Mouse (Mus musculus): Measurements from ENCODE around the gene Lta.

Gene Lta

DNA sequence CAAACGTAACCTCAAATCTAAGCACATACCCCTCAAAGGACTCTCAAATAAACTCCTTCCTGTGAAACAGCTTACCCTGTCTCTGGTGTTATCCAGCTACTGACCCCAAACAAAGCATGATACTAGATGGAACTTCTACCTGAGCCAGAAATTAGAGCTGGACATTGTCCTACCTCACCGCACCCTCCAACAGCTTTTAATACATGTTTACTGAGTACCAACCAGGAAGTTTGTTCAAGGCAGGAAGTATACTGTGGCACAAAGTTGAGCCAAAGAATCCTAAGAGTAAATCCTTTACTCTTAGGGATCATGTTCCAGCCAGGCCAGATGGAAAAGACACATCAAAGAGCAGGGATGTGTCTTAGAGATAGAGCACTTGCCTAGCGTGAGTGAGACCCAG is 5.4 kb upstream of the Lta start:
- no peak for DNase-seq (ENCODE audit: inconsistent ontology term)

DNA sequence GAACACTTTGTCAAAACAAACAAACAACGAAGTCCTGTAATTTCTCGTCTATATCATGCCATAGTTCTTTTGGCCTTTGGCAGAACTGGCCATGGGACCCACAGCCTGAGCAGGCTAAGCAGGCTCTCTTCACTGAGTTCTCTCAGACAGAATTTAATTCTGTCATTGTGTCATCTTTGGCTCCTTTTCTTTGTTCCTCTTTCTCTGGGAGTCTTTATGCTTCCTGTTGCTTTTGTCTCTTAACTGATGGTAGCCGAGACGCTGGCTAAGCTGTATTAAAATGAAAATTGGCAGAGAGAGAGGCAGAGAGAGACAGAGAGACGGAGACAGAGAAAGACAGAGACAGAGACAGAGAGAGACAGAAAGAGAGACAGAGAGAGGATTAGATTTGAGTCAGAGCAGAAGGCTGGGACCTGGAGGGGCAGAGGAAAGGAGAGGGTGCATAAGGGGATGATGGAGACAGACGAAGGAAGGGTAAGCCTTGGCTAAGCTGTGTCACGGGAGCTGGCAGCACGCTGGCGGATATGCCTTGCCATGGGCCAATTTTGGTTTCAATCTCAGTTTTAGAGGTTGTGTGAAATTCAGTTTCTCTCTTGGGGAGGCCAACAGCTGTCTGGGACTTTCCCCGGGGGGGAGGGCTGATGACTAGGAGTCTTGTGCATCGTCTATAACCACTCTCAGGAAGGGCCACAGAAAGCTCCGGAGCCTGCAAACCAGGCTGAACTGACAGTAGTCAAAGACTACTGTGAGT is 4.8 kb upstream of the Lta start:
- DNase-seq (ENCODE audit: inconsistent ontology term): no peak

DNA sequence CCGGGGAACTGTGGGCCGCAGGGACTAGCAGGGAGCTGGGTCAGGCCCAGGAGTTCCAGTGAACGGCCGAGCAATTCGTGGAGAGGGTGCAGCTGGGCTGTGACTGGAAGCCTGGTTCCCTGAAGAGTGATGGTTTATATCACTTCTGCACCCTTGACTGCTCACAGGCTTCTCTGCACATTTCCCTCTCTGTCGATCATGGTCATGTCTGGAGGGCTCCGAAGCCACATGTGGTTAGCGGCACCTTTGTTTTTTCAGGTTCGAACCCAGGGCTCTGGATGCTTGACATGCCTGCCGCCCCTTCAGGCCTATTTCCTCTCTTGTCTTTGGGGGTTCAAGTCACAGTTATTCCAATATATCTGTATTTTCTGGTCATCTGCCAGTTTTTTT is 224 bp upstream of the Lta start:
- no peak for DNase-seq (ENCODE audit: inconsistent ontology term)

DNA sequence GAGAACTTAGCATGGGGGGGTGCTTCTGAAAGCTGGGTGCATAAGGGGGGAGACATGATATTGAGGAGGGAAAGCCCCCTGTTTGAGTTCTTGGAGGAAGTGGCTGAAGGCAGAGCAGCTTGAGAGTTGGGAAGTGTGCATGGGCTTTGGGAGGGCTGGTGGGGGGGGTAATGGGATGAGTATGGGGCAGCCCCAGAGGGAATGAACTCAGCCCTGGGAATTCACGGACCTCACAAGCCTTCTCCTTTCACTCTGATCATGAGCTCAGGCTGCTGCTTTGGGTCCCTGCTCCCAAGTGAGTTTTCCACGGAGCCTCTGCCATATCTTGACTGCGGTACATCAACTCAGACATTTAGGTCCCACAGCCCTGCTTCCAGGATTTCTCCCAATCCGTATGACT is 2.7 kb downstream of the Lta start:
- DNase-seq (ENCODE audit: inconsistent ontology term): no peak

DNA sequence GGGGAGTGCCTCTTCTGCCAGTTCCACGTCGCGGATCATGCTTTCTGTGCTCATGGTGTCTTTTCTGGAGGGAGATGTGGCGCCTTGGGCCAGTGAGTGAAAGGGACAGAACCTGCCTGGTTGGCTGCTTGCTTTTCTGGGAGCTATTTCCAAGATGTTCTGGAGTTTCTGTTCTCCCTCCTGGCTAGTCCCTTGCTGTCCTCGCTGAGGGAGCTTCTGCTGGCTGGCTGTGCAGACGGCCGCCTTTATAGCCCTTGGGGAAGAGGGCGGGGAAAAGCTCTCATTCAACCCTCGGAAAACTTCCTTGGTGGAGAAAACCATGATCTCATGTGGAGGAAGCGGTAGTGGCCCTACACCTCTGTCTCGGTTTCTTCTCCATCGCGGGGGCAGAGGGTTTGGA is 3.4 kb downstream of the Lta start, which contains the start of gene Tnf:
Gene Tnf (minus strand): TSS at position 221 of the 400 bp plus-strand sequence.
- DNase-seq (ENCODE audit: inconsistent ontology term): no peak

DNA sequence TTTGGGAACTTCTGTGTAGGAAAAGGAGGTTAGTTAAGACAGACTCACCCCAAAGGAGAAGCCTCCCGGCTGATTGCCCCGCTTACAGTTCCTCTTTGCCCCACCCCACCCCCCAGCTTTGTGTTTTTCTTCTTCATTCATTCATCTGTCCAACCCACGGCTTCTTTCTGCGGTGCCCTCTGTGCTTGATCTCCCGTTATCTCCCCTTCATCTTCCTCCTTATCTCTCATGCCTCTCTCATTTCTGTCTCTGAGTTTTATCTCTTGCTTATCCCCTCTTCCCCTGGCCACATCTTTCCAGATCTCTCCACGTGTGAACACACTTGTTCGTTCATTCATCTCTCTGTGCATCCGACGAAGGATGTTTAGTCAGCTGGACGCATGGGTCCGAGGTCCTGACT is 4.0 kb downstream of the Lta start:
- DNase-seq (ENCODE audit: inconsistent ontology term): no peak

DNA sequence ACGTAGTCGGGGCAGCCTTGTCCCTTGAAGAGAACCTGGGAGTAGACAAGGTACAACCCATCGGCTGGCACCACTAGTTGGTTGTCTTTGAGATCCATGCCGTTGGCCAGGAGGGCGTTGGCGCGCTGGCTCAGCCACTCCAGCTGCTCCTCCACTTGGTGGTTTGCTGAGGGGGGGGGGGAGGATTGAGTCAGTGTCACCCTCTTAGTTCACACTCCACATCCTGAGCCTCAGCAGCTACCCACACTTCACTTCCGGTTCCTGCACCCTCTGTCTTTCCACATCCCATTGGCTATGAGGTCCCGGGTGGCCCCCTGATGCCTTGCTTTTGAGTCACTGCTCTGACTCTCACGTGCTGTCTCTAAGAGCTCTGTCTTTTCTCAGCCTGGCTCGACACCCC is 4.8 kb downstream of the Lta start:
- no peak for DNase-seq (ENCODE audit: inconsistent ontology term)

DNA sequence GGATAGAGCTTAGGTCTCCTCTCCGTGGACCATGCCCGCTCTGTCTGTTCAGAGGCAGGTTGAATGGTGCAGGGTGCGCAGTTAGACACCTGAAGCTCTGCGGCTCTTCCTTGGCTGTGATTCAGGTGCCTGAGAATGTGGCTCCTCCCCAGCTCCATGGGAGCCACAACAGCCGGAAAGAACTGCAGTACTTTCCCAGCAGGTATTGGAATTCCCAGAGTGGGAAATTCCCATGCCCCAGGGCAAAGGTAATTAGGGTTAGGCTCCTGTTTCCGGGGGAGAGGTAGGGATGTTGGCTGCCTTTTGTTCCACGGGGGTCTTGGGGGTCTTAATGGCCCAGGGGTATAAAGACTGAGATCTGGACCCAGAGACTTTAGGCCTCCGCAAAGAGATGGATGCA is 6.2 kb downstream of the Lta start:
- DNase-seq (ENCODE audit: inconsistent ontology term): no peak

DNA sequence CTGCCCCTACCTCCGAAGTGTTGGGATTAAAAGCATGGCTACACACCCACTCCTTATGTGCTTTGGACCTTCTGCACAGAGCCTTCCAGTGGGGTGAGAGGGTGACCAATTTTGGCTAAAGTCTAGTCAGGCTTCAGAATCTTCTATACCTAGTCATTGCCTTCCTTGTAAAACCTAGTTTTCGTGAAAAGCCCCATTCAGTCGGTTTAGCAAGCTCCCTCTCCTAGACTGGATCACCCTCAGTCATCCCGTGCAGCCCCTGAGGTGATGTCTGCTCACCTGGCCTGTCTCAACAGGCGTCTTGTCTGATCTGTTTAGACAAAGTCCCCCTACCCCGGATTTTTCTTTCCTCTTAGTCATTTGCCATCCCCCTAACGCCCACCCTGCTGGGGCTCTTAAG is 7.1 kb downstream of the Lta start:
- no peak for DNase-seq (ENCODE audit: inconsistent ontology term)

DNA sequence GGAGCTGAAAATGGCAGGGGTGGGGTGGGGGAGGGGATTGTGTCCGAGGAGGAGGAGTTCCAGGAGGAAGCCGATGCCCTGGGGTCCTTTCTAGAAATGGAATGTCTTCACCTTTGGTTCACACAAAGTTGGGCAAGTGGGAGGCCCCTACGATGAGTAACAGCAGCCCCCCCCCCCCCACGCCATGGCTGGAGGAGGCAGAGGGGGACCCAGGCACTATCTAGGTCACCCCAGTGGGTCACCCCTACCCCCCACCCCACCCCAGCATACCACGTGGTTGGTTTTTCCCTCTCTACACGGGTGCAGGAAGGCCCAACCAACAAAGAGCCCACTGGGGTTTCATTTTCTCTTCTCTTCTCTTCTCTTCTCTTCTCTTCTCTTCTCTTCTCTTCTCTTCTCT is 8.0 kb downstream of the Lta start:
- DNase-seq (ENCODE audit: inconsistent ontology term): no peak

DNA sequence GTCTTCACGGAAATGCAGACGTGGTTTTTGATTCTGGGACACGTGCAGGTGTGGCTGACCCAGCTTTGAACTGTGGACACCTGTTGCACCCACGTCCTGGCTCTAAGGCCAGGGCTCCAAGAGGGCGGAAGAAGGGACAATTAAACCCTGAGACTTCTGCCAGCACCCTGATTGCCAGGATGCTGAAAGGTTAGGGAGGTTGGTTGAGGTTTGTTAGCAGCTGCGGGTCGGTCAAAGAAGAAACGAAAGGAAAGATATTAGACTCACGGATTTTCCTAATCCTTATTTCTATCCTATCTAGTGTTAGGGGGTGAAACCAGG is 8.9 kb downstream of the Lta start:
- no peak for DNase-seq (ENCODE audit: inconsistent ontology term)

DNA sequence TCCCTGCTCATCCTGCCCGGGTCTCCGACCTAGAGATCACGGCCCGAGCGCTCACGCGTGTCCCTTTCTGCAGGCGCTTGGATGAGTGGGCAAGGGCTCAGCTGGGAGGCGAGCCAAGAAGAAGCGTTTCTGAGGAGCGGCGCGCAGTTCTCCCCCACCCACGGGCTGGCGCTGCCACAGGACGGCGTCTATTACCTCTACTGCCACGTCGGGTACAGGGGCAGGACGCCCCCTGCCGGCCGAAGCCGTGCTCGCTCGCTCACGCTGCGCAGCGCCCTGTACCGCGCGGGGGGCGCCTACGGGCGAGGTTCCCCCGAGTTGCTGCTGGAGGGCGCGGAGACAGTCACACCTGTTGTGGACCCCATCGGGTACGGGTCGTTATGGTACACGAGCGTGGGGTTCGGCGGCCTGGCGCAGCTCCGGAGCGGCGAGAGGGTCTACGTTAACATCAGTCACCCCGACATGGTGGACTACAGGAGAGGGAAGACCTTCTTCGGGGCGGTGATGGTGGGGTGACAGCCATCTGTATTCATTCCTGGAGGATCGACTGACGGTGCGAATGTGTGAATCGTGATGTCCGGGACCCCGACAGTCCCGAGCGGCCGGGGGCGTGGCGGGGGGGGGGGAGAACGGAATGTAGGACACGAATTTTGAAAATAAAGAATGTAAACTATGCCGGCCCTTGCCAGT is 9.4 kb downstream of the Lta start:
- peak; percentile 82 for DNase-seq (ENCODE audit: inconsistent ontology term)

DNA sequence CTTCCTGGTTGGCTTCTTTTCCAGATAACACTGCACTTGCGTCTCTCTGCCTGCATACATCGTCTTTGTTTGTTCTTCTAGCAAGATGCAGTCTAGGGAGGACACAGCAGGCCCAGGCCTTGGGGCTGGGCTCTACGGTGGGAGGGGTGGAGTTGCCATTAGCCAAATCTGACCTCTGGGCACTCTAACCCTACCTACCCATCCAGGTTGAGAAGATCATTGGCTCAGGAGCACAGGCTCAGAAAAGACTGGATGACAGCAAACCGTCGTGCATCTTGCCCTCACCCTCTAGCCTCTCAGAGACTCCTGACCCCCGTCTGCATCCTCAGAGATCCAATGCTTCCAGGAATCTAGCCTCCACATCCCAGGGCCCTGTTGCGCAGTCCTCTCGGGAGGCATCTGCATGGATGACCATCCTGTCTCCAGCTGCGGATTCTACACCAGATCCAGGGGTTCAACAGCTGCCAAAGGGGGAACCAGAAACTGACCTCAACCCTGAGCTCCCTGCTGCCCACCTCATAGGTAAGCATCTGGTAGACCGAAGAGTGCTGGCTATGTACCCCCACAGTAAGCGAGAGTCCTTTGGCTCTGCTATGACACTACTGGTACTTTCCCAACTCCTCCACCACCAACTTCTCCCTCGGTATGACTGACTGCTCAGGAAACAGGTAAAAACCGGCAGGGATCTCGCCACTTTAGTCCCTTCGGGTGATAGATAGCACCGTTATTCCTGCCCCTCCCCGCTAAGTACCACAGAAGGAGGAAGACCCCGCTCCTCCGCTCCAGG is 10.1 kb downstream of the Lta start:
- no peak for DNase-seq (ENCODE audit: inconsistent ontology term)

DNA sequence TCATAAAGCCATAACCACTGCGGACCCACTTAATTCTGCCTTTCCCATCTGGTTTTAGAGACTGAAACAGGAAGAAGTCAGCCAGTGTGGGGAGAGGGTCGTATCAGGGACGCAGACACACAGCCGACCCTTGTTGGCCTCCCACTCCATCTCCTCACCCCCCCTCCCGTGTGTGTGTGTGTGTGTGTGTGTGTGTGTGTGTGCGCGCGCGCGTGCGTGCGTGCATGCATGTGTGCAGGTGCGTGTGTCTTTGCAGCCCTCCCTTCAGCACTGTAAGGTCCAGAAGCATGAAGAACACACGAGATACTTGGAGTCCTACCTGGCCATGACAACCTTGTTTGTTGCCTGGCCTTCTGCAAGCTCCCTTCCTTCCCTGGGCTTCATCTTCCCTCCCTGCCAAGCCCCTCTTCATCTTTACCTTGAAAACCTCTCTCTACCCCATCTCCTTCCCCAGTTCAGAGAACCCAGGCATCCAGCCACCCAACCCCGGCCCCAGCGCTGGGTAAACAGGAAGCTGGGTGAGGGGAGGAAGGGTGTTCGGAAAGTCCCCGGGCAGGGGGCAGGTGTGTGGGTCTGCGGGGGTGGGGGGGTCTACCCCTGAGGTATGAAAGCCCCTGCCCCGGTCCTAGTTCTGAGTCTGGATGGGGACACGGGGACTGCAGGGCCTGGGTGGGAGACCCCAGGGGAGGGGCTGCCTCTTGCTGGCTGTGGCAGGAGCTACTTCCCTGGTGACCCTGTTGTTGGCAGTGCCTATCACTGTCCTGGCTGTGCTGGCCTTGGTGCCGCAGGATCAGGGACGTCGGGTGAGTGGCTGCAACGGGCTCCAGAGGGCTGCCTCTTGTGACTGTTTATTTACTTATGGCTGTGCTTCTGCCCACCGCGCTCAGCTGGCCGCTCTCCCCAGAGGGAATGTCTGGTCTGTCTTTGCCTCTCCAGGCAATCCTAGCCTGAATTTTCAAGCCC is 11.0 kb downstream of the Lta start, which contains the start of gene Ltb:
Gene Ltb (plus strand): TSS at position 559 of the 963 bp plus-strand sequence.
- DNase-seq (ENCODE audit: inconsistent ontology term): no peak

DNA sequence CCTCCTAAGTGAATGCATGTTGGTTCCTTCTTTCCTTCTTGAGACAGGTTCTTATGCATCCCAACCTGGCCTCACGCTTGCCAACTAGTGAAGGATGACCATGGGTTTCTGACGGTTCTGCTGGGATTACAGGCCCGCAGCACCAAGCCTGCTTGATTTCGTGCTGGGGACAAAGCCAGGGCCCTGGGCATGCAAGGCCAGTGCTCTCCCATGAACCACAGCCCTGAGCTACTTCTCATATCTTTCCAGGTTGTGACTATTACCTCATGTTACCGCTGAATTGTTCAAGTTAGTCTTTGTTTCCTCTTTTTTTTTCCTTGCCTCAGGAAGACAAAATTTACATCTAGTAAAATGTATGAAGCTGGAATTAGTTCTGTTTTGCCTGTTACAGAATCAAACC is 12.2 kb downstream of the Lta start:
- no peak for DNase-seq (ENCODE audit: inconsistent ontology term)

DNA sequence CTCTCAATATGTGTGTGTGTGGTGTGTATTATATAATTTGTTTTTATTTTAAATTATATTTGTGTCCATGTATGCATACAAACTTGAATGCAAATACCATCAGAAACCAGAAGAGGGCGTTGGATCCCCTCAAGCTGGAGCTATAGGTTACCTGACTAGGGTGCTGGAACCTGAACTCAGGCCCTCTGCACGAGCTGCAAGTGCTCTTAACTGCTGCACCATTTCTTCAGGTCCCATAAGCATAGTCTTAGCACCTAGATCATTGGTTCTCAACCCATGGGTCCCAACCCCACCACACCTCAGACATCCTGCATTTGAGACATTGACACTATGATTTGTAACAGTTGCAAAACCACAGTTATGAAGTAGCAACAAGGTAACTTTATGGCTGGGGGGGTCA is 13.4 kb downstream of the Lta start:
- DNase-seq (ENCODE audit: inconsistent ontology term): no peak

DNA sequence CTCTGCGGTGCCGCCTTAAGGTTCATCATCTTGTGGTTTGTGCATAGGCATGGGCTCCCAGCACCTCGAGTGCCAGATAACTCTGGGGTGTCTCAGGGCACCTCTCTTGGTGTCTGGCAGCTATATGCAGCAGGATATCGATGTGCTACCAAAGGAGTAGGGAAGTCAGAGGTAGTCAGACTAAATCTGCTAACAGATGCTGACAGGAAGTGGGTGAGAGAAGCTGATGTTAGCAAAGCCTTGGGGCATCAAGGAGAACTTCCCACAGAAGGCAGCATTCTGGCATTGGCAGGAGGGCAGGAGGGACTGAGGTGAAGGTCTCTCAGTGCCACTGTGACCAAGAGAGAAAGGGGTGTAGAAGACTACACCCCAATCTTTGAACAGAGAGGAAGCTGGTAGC is 15.1 kb downstream of the Lta start:
- DNase-seq (ENCODE audit: inconsistent ontology term): no peak

DNA sequence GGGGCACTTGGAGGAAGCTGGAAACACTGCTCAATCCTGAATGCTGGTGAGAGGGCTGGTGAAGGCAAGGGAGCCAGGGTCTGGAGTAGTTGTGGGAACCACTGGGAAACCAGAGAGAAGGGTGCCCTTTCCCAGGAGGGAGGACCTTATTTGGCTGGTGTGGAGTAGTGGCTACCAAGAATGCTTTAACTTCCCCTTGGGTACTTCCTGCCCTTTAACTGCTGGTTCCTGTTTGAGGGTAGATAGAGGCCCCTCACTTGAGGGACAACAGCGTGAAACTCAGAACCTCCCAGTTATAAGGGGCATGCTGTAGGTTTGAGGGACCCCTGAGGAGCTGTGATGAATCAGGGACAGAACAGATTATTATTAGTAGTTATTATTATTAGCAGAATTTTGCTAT is 16.0 kb downstream of the Lta start:
- DNase-seq (ENCODE audit: inconsistent ontology term): no peak

DNA sequence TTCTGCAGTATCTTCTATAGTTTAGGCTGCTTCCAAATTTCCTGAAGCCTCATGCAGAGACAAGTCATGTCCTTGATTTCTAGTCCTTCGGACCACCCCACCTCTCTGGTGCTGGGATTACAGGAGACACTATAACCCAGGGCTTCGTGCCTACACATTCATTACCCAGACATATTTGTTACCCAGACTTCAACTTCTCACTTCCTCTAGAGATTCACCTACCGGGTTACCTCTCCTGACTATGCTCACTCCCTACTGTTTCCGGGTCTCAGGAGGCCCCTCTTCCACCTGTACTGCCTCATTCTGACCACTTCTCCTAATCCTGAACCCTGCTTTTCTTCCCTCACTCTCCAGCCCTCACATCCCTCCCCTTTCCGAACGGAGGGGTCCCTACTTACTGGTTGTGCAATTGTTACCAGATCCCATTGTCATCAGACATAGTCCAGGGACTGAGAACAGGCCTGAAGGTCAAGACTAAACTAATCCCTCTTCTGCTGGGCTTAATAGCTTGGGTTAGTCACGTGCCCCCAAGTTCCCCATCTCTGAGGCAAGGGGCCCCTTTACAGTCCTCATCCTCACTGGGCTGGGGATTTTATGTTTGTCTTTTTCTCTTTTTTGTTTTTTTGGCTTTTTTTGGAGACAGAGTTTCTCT is 17.1 kb downstream of the Lta start, which contains the start of gene Lst1:
Gene Lst1 (minus strand): TSS at position 481 of the 652 bp plus-strand sequence.
- no peak for DNase-seq (ENCODE audit: inconsistent ontology term)

DNA sequence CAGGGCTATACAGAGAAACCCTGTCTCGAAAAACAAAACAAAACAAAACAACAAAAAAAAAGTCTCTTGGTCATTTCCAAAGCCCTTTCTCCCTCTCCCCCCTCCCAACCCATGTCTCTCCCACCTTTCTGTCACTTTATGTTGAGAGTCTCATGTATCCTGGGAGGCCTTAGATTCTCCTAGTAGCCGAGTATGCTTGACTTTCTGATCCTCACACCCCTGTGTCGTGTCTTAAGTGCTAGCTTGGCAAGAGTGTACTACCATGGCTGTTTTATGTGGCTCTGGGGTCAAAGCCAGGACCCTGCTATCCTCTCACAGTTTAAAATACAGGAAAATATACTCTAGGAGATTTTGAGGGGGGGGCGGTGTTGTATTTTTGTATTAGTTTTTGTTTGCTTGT is 17.8 kb downstream of the Lta start:
- no peak for DNase-seq (ENCODE audit: inconsistent ontology term)

DNA sequence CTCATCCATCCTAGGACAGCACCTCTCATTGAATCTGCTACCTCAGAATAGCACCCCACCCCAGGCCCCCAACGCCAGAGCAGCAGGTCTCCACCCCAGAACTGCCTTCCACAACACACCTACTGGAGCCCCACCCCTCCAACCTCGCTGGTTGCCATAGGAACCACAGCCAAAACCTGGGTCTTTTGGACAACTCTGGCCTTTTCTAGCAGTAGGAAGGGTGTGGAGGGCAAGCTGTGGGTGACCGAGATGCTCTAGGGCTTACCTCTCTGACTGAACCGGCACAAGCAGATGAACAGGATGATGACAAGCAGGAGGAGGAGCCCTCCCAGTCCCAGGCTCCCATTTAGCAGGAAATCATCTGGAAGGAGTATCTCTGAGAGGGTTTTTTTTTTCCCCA is 18.5 kb downstream of the Lta start:
- peak; percentile 51 for DNase-seq (ENCODE audit: inconsistent ontology term)
